Mouse (Mus musculus) CH12.LX (cell line): ENCODE results near the gene Cd164l2.

Experiments
- CTCF ChIP-seq, 2 experiments: IDR thresholded peaks in 1 of 2; conservative IDR thresholded peaks in 1 of 2; 2 replicates each; pipeline ENCODE4 v1.5.1; 2011 to 2012; ENCODE audit warnings: low read depth in 2 of 2, low read length in 2 of 2, improper control_type of control experiment in 1 of 2, inconsistent platforms in 1 of 2, mild to moderate bottlenecking in 1 of 2, moderate library complexity in 1 of 2
- E2F4 ChIP-seq: IDR thresholded peaks from 2 replicates; pipeline ENCODE4 v1.6.1; 2011; ENCODE audit warnings: low read depth, low read length, improper control_type of control experiment; ENCODE audit not compliant: insufficient replicate concordance
- IRF4 ChIP-seq: IDR thresholded peaks from 2 replicates; pipeline ENCODE4 v1.6.1; 2014; ENCODE audit warnings: low read depth, mild to moderate bottlenecking, inconsistent platforms, low read length, improper control_type of control experiment
- KAT2A ChIP-seq: IDR thresholded peaks from 2 replicates; pipeline ENCODE4 v1.6.1; 2012; ENCODE audit warnings: low read length, improper control_type of control experiment, inconsistent platforms; ENCODE audit not compliant: insufficient replicate concordance
- NELFE ChIP-seq: IDR thresholded peaks from 2 replicates; pipeline ENCODE4 v1.6.1; 2011; ENCODE audit warnings: low read depth, low read length, improper control_type of control experiment
- POLR2A ChIP-seq: IDR thresholded peaks from 2 replicates; pipeline ENCODE4 v1.6.1; 2011; ENCODE audit warnings: low read depth, mild to moderate bottlenecking, improper control_type of control experiment, low read length
- USF2 ChIP-seq: conservative IDR thresholded peaks from 2 replicates; pipeline ENCODE4 v1.6.1; 2011; ENCODE audit warnings: low read depth, low read length, improper control_type of control experiment
- ZKSCAN1 ChIP-seq: IDR thresholded peaks from 2 replicates; pipeline ENCODE4 v1.6.1; 2012; ENCODE audit warnings: low read depth, inconsistent platforms, low read length, improper control_type of control experiment, borderline replicate concordance

DNA sequence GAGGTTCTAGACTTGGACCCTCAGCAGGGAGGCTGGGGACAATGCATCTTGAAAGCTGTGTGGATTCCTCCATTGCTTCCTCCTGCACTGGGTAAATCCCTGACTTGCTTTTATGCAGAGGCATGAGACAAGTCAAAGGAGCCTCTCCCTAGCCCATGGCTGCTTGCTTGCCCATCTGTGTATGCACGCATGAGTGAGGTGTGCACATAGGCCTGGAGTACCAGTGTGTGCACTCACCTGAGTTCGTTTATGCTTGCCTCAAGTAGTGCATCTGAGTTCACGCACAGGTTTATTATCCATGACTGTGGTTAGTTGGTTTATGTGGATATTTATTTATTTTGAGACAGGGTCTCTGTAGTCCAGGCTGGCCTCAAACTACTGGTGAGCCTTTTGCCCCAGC, 9.7 kb upstream of the Cd164l2 start:
- TF ChIP-seq USF2 (no peak), KAT2A (no peak), CTCF (conservative IDR thresholded peaks at IDR 0.05 in 1 of 2, IDR thresholded peaks at IDR 0.05 in 1 of 2; ENCODE audit: low read depth in 2 of 2, low read length in 2 of 2) (no peak), IRF4 (no peak), POLR2A (no peak), NELFE (no peak), E2F4 (no peak), ZKSCAN1 (no peak)
